Mouse (Mus musculus) adrenal gland, postnatal 4 days (tissue): ENCODE measurements around the gene A630023A22Rik. TPM values are rescaled to one million over a fixed set of nuclear protein-coding genes. Genes with fewer than 3 reads are reported as not detected.

Experiments
- DNase-seq, 2 experiments: peaks; one replicate each; pipeline ENCODE4 v3.0.0; 2021 to 2022; ENCODE audit warnings: low spot score in 2 of 2, mixed read lengths in 2 of 2
- total RNA-seq, 2 experiments: library from RNA; stranded (reverse); gene quantifications; 2 replicates each; pipeline ENCODE4 v1.2.3; 2021

The A630023A22Rik gene
- total RNA-seq, 2 experiments from 2014 or later, result not detected

GRCm38 (mm10) chr14:34087856-34088398, 14.6 kb downstream of the A630023A22Rik start:
- no peak for DNase-seq

GRCm38 (mm10) chr14:34086806-34087205, 15.7 kb downstream of the A630023A22Rik start:
- no peak for DNase-seq

GRCm38 (mm10) chr14:34085731-34086130, 16.8 kb downstream of the A630023A22Rik start, which contains the start of gene Anxa8:
Gene Anxa8, plus strand, starts transcription at chr14:34085981.
- no peak for DNase-seq

GRCm38 (mm10) chr14:34080321-34080997, 22.1 kb downstream of the A630023A22Rik start:
- DNase-seq, result peak; percentile 26 to 56

GRCm38 (mm10) chr14:34078293-34078692, 24.3 kb downstream of the A630023A22Rik start:
- DNase-seq, result no peak

GRCm38 (mm10) chr14:34077222-34077621, 25.3 kb downstream of the A630023A22Rik start:
- DNase-seq, result no peak

GRCm38 (mm10) chr14:34075346-34075745, 27.2 kb downstream of the A630023A22Rik start:
- DNase-seq, result no peak

GRCm38 (mm10) chr14:34071665-34072064, 30.9 kb downstream of the A630023A22Rik start:
- no peak for DNase-seq

GRCm38 (mm10) chr14:34052516-34052915, 50.0 kb downstream of the A630023A22Rik start, which contains the start of gene Antxrl:
Gene Antxrl, plus strand, starts transcription at chr14:34052707.
- no peak for DNase-seq

- no peak for DNase-seq
These were observed 52.3 kb downstream of the A630023A22Rik start for GRCm38 (mm10) chr14:34050101-34050779.

GRCm38 (mm10) chr14:34043341-34043740, 59.2 kb downstream of the A630023A22Rik start:
- no peak for DNase-seq

GRCm38 (mm10) chr14:34041241-34041640, 61.3 kb downstream of the A630023A22Rik start:
- no peak for DNase-seq

GRCm38 (mm10) chr14:34033841-34034610, 68.5 kb downstream of the A630023A22Rik start:
- no peak for DNase-seq

GRCm38 (mm10) chr14:34026710-34027109, 75.8 kb downstream of the A630023A22Rik start:
- no peak for DNase-seq

- DNase-seq, result no peak
These were observed 85.6 kb downstream of the A630023A22Rik start for GRCm38 (mm10) chr14:34016938-34017337.

GRCm38 (mm10) chr14:34016381-34016780, 86.2 kb downstream of the A630023A22Rik start, which contains the start of gene Gm5460:
Gene Gm5460, plus strand, starts transcription at chr14:34016758.
- no peak for DNase-seq

GRCm38 (mm10) chr14:34015063-34015462, 87.5 kb downstream of the A630023A22Rik start, which contains the start of gene Gm30083:
Gene Gm30083, minus strand, starts transcription at chr14:34015182.
- no peak for DNase-seq

GRCm38 (mm10) chr14:34002358-34002757, 100.2 kb downstream of the A630023A22Rik start:
- no peak for DNase-seq

- DNase-seq, result no peak
These were observed 101.1 kb downstream of the A630023A22Rik start for GRCm38 (mm10) chr14:34001445-34001844.
